Mouse (Mus musculus): ENCODE measurements around the gene Serpinf2.

GRCm38 (mm10) chr11:75424033-75424432, 15.4 kb downstream of the Serpinf2 start:
- TF ChIP-seq GATA1 (IDR thresholded peaks at IDR 0.05; ENCODE audit: low read length) (no peak), TAL1 (IDR thresholded peaks at IDR 0.05; ENCODE audit: low read length) (no peak)

Data from erythroblast, embryonic 14.5 days (primary cell).